Mouse (Mus musculus) liver, postnatal 0 days (tissue): Measurements from ENCODE around the gene Fam83e.

Experiments
- CTCF ChIP-seq: sonication (generic); IDR thresholded peaks from 2 replicates; pipeline ENCODE4 v1.5.1; 2016; ENCODE audit warnings: antibody characterized with exemption, low read depth
- EP300 ChIP-seq: IDR thresholded peaks from 2 replicates; pipeline ENCODE4 v1.6.1; 2016; ENCODE audit warnings: antibody characterized with exemption, low read depth, mild to moderate bottlenecking

GRCm38 (mm10) chr7:45693921-45694591, 27.0 kb upstream of the Fam83e start, which contains the start of gene Sec1:
- TF ChIP-seq CTCF = no peak
- TF ChIP-seq EP300 = no peak
